Mouse (Mus musculus): ENCODE data around the gene Srxn1.
"Not testable (repeated sequence)": the region's sequence is repeated elsewhere in the genome, so short reads cannot be mapped to it uniquely, and the experiment has no call there.

The Srxn1 gene

GRCm38 (mm10) chr2:152105318-152106224, at the start of gene Srxn1:
Srxn1 (plus strand) TSS chr2:152105516.
- peak; percentile 86 to 94 for DNase-seq

- DNase-seq: no peak
Observed at GRCm38 (mm10) chr2:152056368-152057251, 48.7 kb upstream of the Srxn1 start.

- no peak for DNase-seq
Observed at GRCm38 (mm10) chr2:152057252-152057563, 48.1 kb upstream of the Srxn1 start.

GRCm38 (mm10) chr2:152062817-152063216, 42.5 kb upstream of the Srxn1 start:
- not testable (repeated sequence) for DNase-seq

GRCm38 (mm10) chr2:152068660-152069433, 36.5 kb upstream of the Srxn1 start:
- DNase-seq: no peak

- no peak for DNase-seq
Observed at GRCm38 (mm10) chr2:152069434-152069786, 35.9 kb upstream of the Srxn1 start.

GRCm38 (mm10) chr2:152069941-152070340, 35.4 kb upstream of the Srxn1 start:
- no peak for DNase-seq

- no peak for DNase-seq
Observed at GRCm38 (mm10) chr2:152074521-152074920, 30.8 kb upstream of the Srxn1 start.

- no peak for DNase-seq
Observed at GRCm38 (mm10) chr2:152075294-152075889, 29.9 kb upstream of the Srxn1 start.

GRCm38 (mm10) chr2:152077337-152077736, 28.0 kb upstream of the Srxn1 start:
- DNase-seq: no peak

GRCm38 (mm10) chr2:152080685-152081541, 24.4 kb upstream of the Srxn1 start, which contains the start of gene Scrt2:
Scrt2 (plus strand) TSS chr2:152081529.
- DNase-seq: peak in 1 of 2 experiments; percentile 34

- peak; percentile 83 to 91 for DNase-seq
Observed at GRCm38 (mm10) chr2:152081641-152082448, 23.5 kb upstream of the Srxn1 start.

- DNase-seq: no peak
Observed at GRCm38 (mm10) chr2:152082456-152083285, 22.6 kb upstream of the Srxn1 start.

- DNase-seq: no peak
Observed at GRCm38 (mm10) chr2:152083411-152083810, 21.9 kb upstream of the Srxn1 start.

- DNase-seq: no peak
Observed at GRCm38 (mm10) chr2:152084298-152084697, 21.0 kb upstream of the Srxn1 start.

GRCm38 (mm10) chr2:152085414-152085813, 19.9 kb upstream of the Srxn1 start:
- DNase-seq: no peak

GRCm38 (mm10) chr2:152086451-152086850, 18.9 kb upstream of the Srxn1 start:
- no peak for DNase-seq

- DNase-seq: no peak
Observed at GRCm38 (mm10) chr2:152087111-152087510, 18.2 kb upstream of the Srxn1 start.

- peak; percentile 43 to 81 for DNase-seq
Observed at GRCm38 (mm10) chr2:152089078-152089477, 16.2 kb upstream of the Srxn1 start.

GRCm38 (mm10) chr2:152089581-152089980, 15.7 kb upstream of the Srxn1 start:
- no peak for DNase-seq
